Mouse (Mus musculus) Patski (cell line): ENCODE results near the gene Caskin2. TPM values are rescaled to one million over a fixed set of nuclear protein-coding genes. Genes with fewer than 3 reads are reported as not detected.

Experiments
- ATAC-seq: fragments of 100-300 bp; one replicate; pipeline ENCODE4 v1.8.0; 2021
- CTCF ChIA-PET: fragments of 350-600 bp; sonication (Branson Sonifier 250); formaldehyde crosslinking; loops from one replicate; lab custom pipeline; 2022; ENCODE audit warnings: inconsistent platforms; lab: Charles Lee
- POLR2A ChIA-PET: fragments of 350-600 bp; sonication (Branson Sonifier 250); formaldehyde crosslinking; loops from one replicate; lab custom pipeline; 2022; ENCODE audit warnings: antibody characterized with exemption, inconsistent platforms; lab: Charles Lee
- DNase-seq: peaks from one replicate; pipeline ENCODE4 v3.0.0-alpha.2; 2011; ENCODE audit warnings: low read depth, low spot score
- H3K27me3 ChIP-seq: fragments of 371-371 bp; one replicate; pipeline ENCODE4 v1.5.1; 2021
- CTCF ChIP-seq: fragments of 100-300 bp; IDR thresholded peaks from one replicate; pipeline ENCODE4 v1.5.1; 2021
- in situ Hi-C: fragments of 300-500 bp; cut with MboI; formaldehyde crosslinking; loops from 3 replicates; pipeline ENCODE4 v1.11.1; 2018; ENCODE audit warnings: low pct_unique_long_range_greater_than_20kb, mixed read lengths
- polyA plus RNA-seq: library from polyadenylated mRNA; unstranded; gene quantifications from one replicate; pipeline ENCODE4 v1.2.3, GENCODE M21; 2021

The Caskin2 gene
- polyA plus RNA-seq, 1 experiment from 2014 or later, result 29.7 TPM

GRCm38 (mm10) chr11:115753485-115753884 is 60.0 kb downstream of the Caskin2 start:
- TF ChIP-seq CTCF, result no peak
- in situ Hi-C loops, result no loop called here
- ATAC-seq, result no peak
- H3K27me3 ChIP-seq, result no peaks in the 10 kb centered on the region
- CTCF ChIA-PET, result interaction anchor here (1.2 to 1.5 kb wide), 2 partner anchors 24 to 31 kb away, joined by 3 to 4 read pairs; no protein-coding TSS in a partner anchor
- no peak for DNase-seq
- POLR2A ChIA-PET, result interaction anchor here (0.6 to 0.9 kb wide), 2 partner anchors 9 to 12 kb away, joined by 5 to 6 read pairs; partner anchors contain the start of gene Tmem94

- ChIA-PET POLR2A (no interaction called here), CTCF (no interaction called here)
- ATAC-seq (no peak), DNase-seq (no peak)
- no peak for TF ChIP-seq CTCF
- H3K27me3 ChIP-seq, result no peaks in the 10 kb centered on the region
- in situ Hi-C loops, result no loop called here
These were observed 60.8 kb downstream of the Caskin2 start for GRCm38 (mm10) chr11:115752653-115753052.

GRCm38 (mm10) chr11:115751725-115752124 is 61.7 kb downstream of the Caskin2 start:
- ChIA-PET CTCF (no interaction called here), POLR2A (no interaction called here)
- DNase-seq (no peak), ATAC-seq (no peak)
- H3K27me3 ChIP-seq, result no peaks in the 10 kb centered on the region
- in situ Hi-C loops, result no loop called here
- no peak for TF ChIP-seq CTCF

GRCm38 (mm10) chr11:115749834-115750233 is 63.6 kb downstream of the Caskin2 start:
- TF ChIP-seq CTCF, result no peak
- DNase-seq (no peak), ATAC-seq (no peak)
- in situ Hi-C loops, result loop anchor here (10.0 kb wide), 1 partner anchor 115 kb away; no protein-coding TSS in a partner anchor
- POLR2A ChIA-PET, result no interaction called here
- CTCF ChIA-PET, result interaction anchor here (0.9 kb wide), 1 partner anchor 14 kb away, joined by 3 read pairs; no protein-coding TSS in a partner anchor
- H3K27me3 ChIP-seq, result no peaks in the 10 kb centered on the region

Other genes with a start within 250 kb of the Caskin2 start
- 78.9 TPM for gene Nup85, start 249.2 kb downstream of the Caskin2 start, polyA plus RNA-seq
- 69.9 TPM for gene Mrps7, start 209.7 kb downstream of the Caskin2 start, polyA plus RNA-seq
- gene Gga3, start 209.6 kb downstream of the Caskin2 start, polyA plus RNA-seq, result 31.0 TPM
- gene Mif4gd, start 200.7 kb downstream of the Caskin2 start, polyA plus RNA-seq, result 47.4 TPM
- 48.1 TPM for gene Slc25a19, start 185.3 kb downstream of the Caskin2 start, polyA plus RNA-seq
- 99.5 TPM for gene Grb2, start 105.0 kb downstream of the Caskin2 start, polyA plus RNA-seq
- gene Tmem94, start 48.2 kb downstream of the Caskin2 start, polyA plus RNA-seq, result 44.3 TPM
- 52.3 TPM for gene Tsen54, start 1.1 kb upstream of the Caskin2 start, polyA plus RNA-seq
- gene Llgl2, start 10.4 kb upstream of the Caskin2 start, polyA plus RNA-seq, result 163 TPM
- 1.4 TPM for gene Myo15b, start 44.8 kb upstream of the Caskin2 start, polyA plus RNA-seq
- gene Smim5, start 86.3 kb upstream of the Caskin2 start, polyA plus RNA-seq, result 1.6 TPM
- 0.53 TPM for gene Smim6, start 98.4 kb upstream of the Caskin2 start, polyA plus RNA-seq
- 46.3 TPM for gene Sap30bp, start 119.6 kb upstream of the Caskin2 start, polyA plus RNA-seq
- 20.9 TPM for gene Recql5, start 119.8 kb upstream of the Caskin2 start, polyA plus RNA-seq
- gene Itgb4, start 161.1 kb upstream of the Caskin2 start, polyA plus RNA-seq, result 0.06 TPM
- gene Galk1, start 199.1 kb upstream of the Caskin2 start, polyA plus RNA-seq, result 100 TPM
- gene H3f3b, start 214.3 kb upstream of the Caskin2 start, polyA plus RNA-seq, result 1,066 TPM
- gene Unk, start 216.7 kb upstream of the Caskin2 start, polyA plus RNA-seq, result 24.9 TPM